ENCODE assay signal across 8 mouse cellular contexts in the genomic region with DNA sequence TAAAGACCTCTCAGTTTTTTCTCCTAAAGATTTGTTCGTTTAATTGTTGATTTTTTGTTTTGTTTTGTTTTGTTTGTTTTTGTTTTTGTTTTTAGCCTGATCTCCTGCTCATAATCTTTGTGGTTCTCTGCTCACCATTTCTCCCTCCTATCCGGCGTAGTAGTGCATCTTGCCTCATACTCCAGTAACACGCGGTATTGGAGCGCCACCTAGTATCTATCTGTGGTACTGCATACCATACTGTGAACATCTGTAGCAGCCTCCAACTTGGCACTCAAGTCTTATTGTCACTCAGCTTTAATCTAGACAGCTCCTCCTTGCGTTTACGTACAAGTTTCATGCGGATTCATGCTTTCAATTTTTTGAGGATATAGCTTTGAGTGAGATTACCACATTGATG. TPM values are rescaled to one million over a fixed set of nuclear protein-coding genes. Genes with fewer than 3 reads are reported as not detected.
A peak's percentile ranks its signal among the peaks of the same experiment; 100 is the strongest.
DNase-seq lines count a peak whose midpoint lies in the region; ATAC-seq and TF ChIP-seq lines count a peak whose summit lies in the region.

No protein-coding gene starts in this region.

- 0 out of 2 replicates have a peak, but pooled peaks cover 3% of the 10 kb centered on the region for H3K27me3 ChIP-seq in kidney, embryonic 15.5 days
- no peaks in the 10 kb centered on the region for H3K27me3 ChIP-seq in intestine, embryonic 14.5 days (replicated peaks; ENCODE audit: control insufficient read depth, insufficient read depth, low read length)
- no peaks in the 10 kb centered on the region; the same call in 1 of the 2 replicates for H3K27me3 ChIP-seq in midbrain, embryonic 12.5 days

- no peak for ATAC-seq in kidney, embryonic 15.5 days (replicated peaks; ENCODE audit: low FRiP score)
- ATAC-seq in intestine, embryonic 14.5 days (replicated peaks; ENCODE audit: low FRiP score, low TSS enrichment, low read depth), result no peak
- ATAC-seq in midbrain, embryonic 12.5 days (ENCODE audit: low FRiP score, low read depth), result peak; percentile 71; the same call in 1 of the 2 replicates

- intact Hi-C loops in gastrocnemius, adult 2 months (cut with DNase I), result loop anchor here (2.0 to 5.0 kb wide), 2 partner anchors 70 to 87 kb away; no protein-coding TSS in a partner anchor
- intact Hi-C loops in left cerebral cortex, postnatal 10 days (cut with DNase I), result loop anchor here (2.0 kb wide), 1 partner anchor 72 kb away; no protein-coding TSS in a partner anchor

- peak; percentile 82 for TF ChIP-seq CTCF in gastrocnemius, adult 2 months (IDR thresholded peaks at IDR 0.05)

- no peak overlapping the region for H3K4me2 ChIP-seq in kidney, embryonic 15.5 days
- no peak overlapping the region for H3K4me2 ChIP-seq in intestine, embryonic 14.5 days (ENCODE audit: low read length)
- H3K4me2 ChIP-seq in midbrain, embryonic 12.5 days (replicated peaks), result no peak overlapping the region

- no peaks in the 10 kb centered on the region for H3K9me3 ChIP-seq in kidney, embryonic 15.5 days (replicated peaks)
- H3K9me3 ChIP-seq in intestine, embryonic 14.5 days (ENCODE audit: control insufficient read depth, low read length), result no peaks in the 10 kb centered on the region
- H3K9me3 ChIP-seq in midbrain, embryonic 12.5 days, result no peaks in the 10 kb centered on the region

- no peak overlapping the region for H3K9ac ChIP-seq in kidney, embryonic 15.5 days
- no peak overlapping the region for H3K9ac ChIP-seq in intestine, embryonic 14.5 days (ENCODE audit: low read length)
- no peak overlapping the region for H3K9ac ChIP-seq in midbrain, embryonic 12.5 days (replicated peaks)

- H3K4me3 ChIP-seq in kidney, embryonic 15.5 days (replicated peaks), result no peak overlapping the region
- no peak overlapping the region for H3K4me3 ChIP-seq in gastrocnemius, adult 2 months
- H3K4me3 ChIP-seq in intestine, embryonic 14.5 days (ENCODE audit: low read depth, low read length), result no peak overlapping the region
- H3K4me3 ChIP-seq in midbrain, embryonic 12.5 days, result no peak overlapping the region

- 16% methylated on average over 9 of the region's 9 CpGs for WGBS in kidney, embryonic 15.5 days
- WGBS in intestine, embryonic 14.5 days, result 12% methylated on average over 9 of the region's 9 CpGs
- 17% methylated on average over 9 of the region's 9 CpGs for WGBS in midbrain, embryonic 12.5 days

- H3K4me1 ChIP-seq in kidney, embryonic 15.5 days, result no peaks in the 10 kb centered on the region
- no peaks in the 10 kb centered on the region for H3K4me1 ChIP-seq in intestine, embryonic 14.5 days (replicated peaks; ENCODE audit: control insufficient read depth, insufficient read depth, low read length)
- no peaks in the 10 kb centered on the region for H3K4me1 ChIP-seq in midbrain, embryonic 12.5 days

- no peaks in the 10 kb centered on the region for H3K36me3 ChIP-seq in kidney, embryonic 15.5 days
- no peaks in the 10 kb centered on the region for H3K36me3 ChIP-seq in intestine, embryonic 14.5 days (ENCODE audit: control insufficient read depth, insufficient read depth, low read length)
- no peaks in the 10 kb centered on the region for H3K36me3 ChIP-seq in midbrain, embryonic 12.5 days

- DNase-seq in kidney, adult 11 months, result peak; percentile 29
- DNase-seq in cerebellum, postnatal 14 days, result peak; percentile 77 to 82
- DNase-seq in gastrocnemius, adult 2 months, result peak; percentile 51
- DNase-seq in intestine, embryonic 14.5 days (ENCODE audit: low spot score), result peak; percentile 73
- DNase-seq in left cerebral cortex, postnatal 10 days (ENCODE audit: extremely low spot score in 1 of 2, low spot score in 2 of 2), result peak; percentile 52 to 69
- DNase-seq in skeletal muscle tissue, adult 2 months (ENCODE audit: low read depth, low spot score), result peak; percentile 22

- no peak overlapping the region for H3K27ac ChIP-seq in kidney, embryonic 15.5 days
- H3K27ac ChIP-seq in gastrocnemius, adult 2 months, result no peak overlapping the region
- no peak overlapping the region for H3K27ac ChIP-seq in intestine, embryonic 14.5 days (ENCODE audit: low read depth)
- H3K27ac ChIP-seq in midbrain, embryonic 12.5 days (replicated peaks), result no peak overlapping the region

RNA-seq across cellular contexts. Expression of a gene that starts 37.4 kb away (rescaled TPM):
- 5.3 and 9.6 TPM in 2 replicates for polyA plus RNA-seq in kidney, embryonic 15.5 days (2015; fragmentation: Nextera tagmentation; extraction: Ambion mirVana)
- total RNA-seq in gastrocnemius, adult 2 months (2021), result under 1 TPM; 0.31 to 0.59 TPM
- polyA plus RNA-seq in intestine, embryonic 14.5 days (2014; fragmentation: Nextera tagmentation; extraction: Ambion mirVana), result 2.7 and 3.4 TPM in 2 replicates
- under 1 TPM; 0.41 to 0.59 TPM for total RNA-seq in left cerebral cortex, postnatal 10 days (2021)
- 1.5 and 2.0 TPM in 2 replicates for polyA plus RNA-seq in midbrain, embryonic 12.5 days (2016; fragmentation: Nextera tagmentation; extraction: Ambion mirVana)

RNA-seq across cellular contexts. Expression of a gene that starts 40.0 kb away (rescaled TPM):
- 47.7 and 49.1 TPM in 2 replicates for polyA plus RNA-seq in kidney, embryonic 15.5 days (2015; fragmentation: Nextera tagmentation; extraction: Ambion mirVana)
- 1 to 10 TPM; 6.9 to 7.9 TPM for total RNA-seq in gastrocnemius, adult 2 months (2021)
- 50.9 and 53.5 TPM in 2 replicates for polyA plus RNA-seq in intestine, embryonic 14.5 days (2014; fragmentation: Nextera tagmentation; extraction: Ambion mirVana)
- total RNA-seq in left cerebral cortex, postnatal 10 days (2021), result 100 to 1,000 TPM; 131 TPM
- polyA plus RNA-seq in midbrain, embryonic 12.5 days (2016; fragmentation: Nextera tagmentation; extraction: Ambion mirVana), result 66.6 and 68.0 TPM in 2 replicates

Comparison
In these comparisons a context has a peak if more than half of its experiments do, and no peak if none do; other contexts are left out.
1. DNase-seq: peak in every context shown above with its lines; median percentile 80 in cerebellum, postnatal 14 days; 73 in intestine, embryonic 14.5 days; 60 in left cerebral cortex, postnatal 10 days; 51 in gastrocnemius, adult 2 months; 29 in kidney, adult 11 months; 22 in skeletal muscle tissue, adult 2 months.